Mouse (Mus musculus) G1E (cell line): Measurements from ENCODE around the gene Sh3bgrl2.

ENCODE experiments used
- CTCF ChIP-seq: IDR thresholded peaks from 2 replicates; pipeline ENCODE4 v1.5.1; 2012; ENCODE audit warnings: low read depth, low read length, inconsistent platforms, mixed read lengths
- GATA1 ChIP-seq: IDR thresholded peaks from 2 replicates; pipeline ENCODE4 v1.6.1; 2012; ENCODE audit warnings: borderline replicate concordance, low read length, inconsistent platforms, mixed read lengths
- POLR2AphosphoS5 ChIP-seq: IDR thresholded peaks from 2 replicates; pipeline ENCODE4 v1.6.1; 2012; ENCODE audit warnings: low read depth, low read length, inconsistent platforms; ENCODE audit not compliant: insufficient replicate concordance
- TAL1 ChIP-seq: conservative IDR thresholded peaks from 2 replicates; pipeline ENCODE4 v1.6.1; 2012; ENCODE audit warnings: low read depth, low read length, inconsistent platforms, mixed read lengths

GRCm38 (mm10) chr9:83616586-83617081 lies 68.5 kb downstream of the Sh3bgrl2 start:
- TF ChIP-seq CTCF (no peak), GATA1 (no peak), TAL1 (no peak), POLR2AphosphoS5 (no peak)
